ENCODE assay signal across 14 mouse cellular contexts in genomic region chr12:79840465-79840864, GRCm38 (mm10).
DNase-seq lines count a peak whose midpoint lies in the region; ATAC-seq and TF ChIP-seq lines count a peak whose summit lies in the region.
"Had no signal": no experiment of that assay in that cellular context is flagged by ENCODE, and none has a peak within 500 bp of the region (broad histone marks: within the 10 kb centered on the region; RNA-seq: fewer than 3 reads in every experiment).

No protein-coding gene starts in this region.

- H3K9me3 ChIP-seq in intestine, embryonic 14.5 days (ENCODE audit: control insufficient read depth, low read length) = no peaks in the 10 kb centered on the region
- H3K9me3 ChIP-seq in intestine, embryonic 15.5 days = no peaks in the 10 kb centered on the region
- H3K9me3 ChIP-seq in embryonic facial prominence, embryonic 14.5 days (ENCODE audit: control insufficient read depth, low read length) = no peaks in the 10 kb centered on the region
- H3K9me3 ChIP-seq: liver, embryonic 13.5 days; stomach, embryonic 15.5 days had no signal

- no peak for ATAC-seq in intestine, embryonic 14.5 days (replicated peaks; ENCODE audit: low FRiP score, low TSS enrichment, low read depth)
- no peak for ATAC-seq in intestine, embryonic 15.5 days
- ATAC-seq in embryonic facial prominence, embryonic 14.5 days (ENCODE audit: low read depth) = no peak
- ATAC-seq: inflammation-experienced regulatory T-cells, adult 6 months had no signal

- DNase-seq in gastrocnemius, adult 2 months = no peak
- no peak for DNase-seq in gastrocnemius, adult 8-10 months (ENCODE audit: low spot score in 2 of 2)
- DNase-seq in intestine, embryonic 14.5 days (ENCODE audit: low spot score) = no peak
- DNase-seq in A20 (ENCODE audit: low read depth, low spot score) (peak; percentile 14), adipocyte (ENCODE audit: low spot score) (no peak)
- no peak for DNase-seq in embryonic facial prominence, embryonic 14.5 days (ENCODE audit: low spot score)
- DNase-seq in right cerebral cortex, postnatal 14 days = no peak
- DNase-seq: adrenal gland, postnatal 25 days; gastrocnemius, postnatal 14 days; liver, embryonic 13.5 days; retina, postnatal 1 day had no signal

- no peak for TF ChIP-seq CTCF in gastrocnemius, adult 2 months (IDR thresholded peaks at IDR 0.05)

- H3K27me3 ChIP-seq in intestine, embryonic 14.5 days (replicated peaks; ENCODE audit: control insufficient read depth, insufficient read depth, low read length) = no peaks in the 10 kb centered on the region
- H3K27me3 ChIP-seq in intestine, embryonic 15.5 days (replicated peaks) = no peaks in the 10 kb centered on the region
- H3K27me3 ChIP-seq in embryonic facial prominence, embryonic 14.5 days (replicated peaks; ENCODE audit: control insufficient read depth, insufficient read depth, low read length) = no peaks in the 10 kb centered on the region
- H3K27me3 ChIP-seq: liver, embryonic 13.5 days; stomach, embryonic 15.5 days had no signal

- intact Hi-C loops in gastrocnemius, adult 2 months (cut with DNase I) = no loop called here

- H3K4me2 ChIP-seq in intestine, embryonic 14.5 days (ENCODE audit: low read length) = no peak overlapping the region
- no peak overlapping the region for H3K4me2 ChIP-seq in intestine, embryonic 15.5 days (replicated peaks)
- H3K4me2 ChIP-seq in embryonic facial prominence, embryonic 14.5 days (ENCODE audit: low read depth, low read length) = no peak overlapping the region
- H3K4me2 ChIP-seq: liver, embryonic 13.5 days; stomach, embryonic 15.5 days had no signal

- 65% methylated on average over 5 of the region's 5 CpGs for WGBS in intestine, embryonic 14.5 days
- WGBS in intestine, embryonic 15.5 days = 75% methylated on average over 5 of the region's 5 CpGs
- WGBS in embryonic facial prominence, embryonic 14.5 days = 61% methylated on average over 5 of the region's 5 CpGs

- H3K4me3 ChIP-seq in gastrocnemius, adult 2 months = no peak overlapping the region
- H3K4me3 ChIP-seq in intestine, embryonic 14.5 days (ENCODE audit: low read depth, low read length) = no peak overlapping the region
- H3K4me3 ChIP-seq in intestine, embryonic 15.5 days (replicated peaks) = no peak overlapping the region
- H3K4me3 ChIP-seq in embryonic facial prominence, embryonic 14.5 days (ENCODE audit: low read depth, low read length) = no peak overlapping the region
- H3K4me3 ChIP-seq: liver, embryonic 13.5 days; stomach, embryonic 15.5 days had no signal

- H3K9ac ChIP-seq in intestine, embryonic 14.5 days (ENCODE audit: low read length) = no peak overlapping the region
- no peak overlapping the region for H3K9ac ChIP-seq in intestine, embryonic 15.5 days
- no peak overlapping the region for H3K9ac ChIP-seq in embryonic facial prominence, embryonic 14.5 days (ENCODE audit: low read depth, low read length)
- H3K9ac ChIP-seq: liver, embryonic 13.5 days; stomach, embryonic 15.5 days had no signal

- H3K27ac ChIP-seq in gastrocnemius, adult 2 months = peak overlapping the region; percentile 83
- peak overlapping the region; percentile 95; the same call in 1 of the 2 replicates for H3K27ac ChIP-seq in intestine, embryonic 14.5 days (ENCODE audit: low read depth)
- no peak overlapping the region for H3K27ac ChIP-seq in intestine, embryonic 15.5 days
- peak overlapping the region; percentile 23 for H3K27ac ChIP-seq in embryonic facial prominence, embryonic 14.5 days (replicated peaks; ENCODE audit: low read depth, low read length)
- H3K27ac ChIP-seq: liver, embryonic 13.5 days had no signal

- H3K36me3 ChIP-seq in intestine, embryonic 14.5 days (ENCODE audit: control insufficient read depth, insufficient read depth, low read length) = no peaks in the 10 kb centered on the region
- no peaks in the 10 kb centered on the region for H3K36me3 ChIP-seq in intestine, embryonic 15.5 days
- no peaks in the 10 kb centered on the region for H3K36me3 ChIP-seq in embryonic facial prominence, embryonic 14.5 days (ENCODE audit: control insufficient read depth, insufficient read depth, low read length)
- H3K36me3 ChIP-seq: liver, embryonic 13.5 days; stomach, embryonic 15.5 days had no signal

- H3K4me1 ChIP-seq in intestine, embryonic 14.5 days (replicated peaks; ENCODE audit: control insufficient read depth, insufficient read depth, low read length) = peaks cover 65% of the 10 kb centered on the region
- peaks cover 51% of the 10 kb centered on the region for H3K4me1 ChIP-seq in intestine, embryonic 15.5 days (replicated peaks)
- peaks cover 74% of the 10 kb centered on the region for H3K4me1 ChIP-seq in embryonic facial prominence, embryonic 14.5 days (ENCODE audit: control insufficient read depth, insufficient read depth, low read length)
